ENCODE assay signal across 16 mouse cellular contexts in genomic region chr1:33975333-33975732, GRCm38 (mm10).
"Had no signal": no experiment of that assay in that cellular context is flagged by ENCODE, and none has a peak within 500 bp of the region (broad histone marks: within the 10 kb centered on the region; RNA-seq: fewer than 3 reads in every experiment).

No protein-coding gene starts in this region.

- H3K4me1 ChIP-seq: lung, embryonic 15.5 days; megakaryocyte, embryonic 14.5 days; midbrain, embryonic 13.5 days; midbrain, embryonic 15.5 days; stomach, embryonic 15.5 days had no signal

- H3K27ac ChIP-seq: lung, embryonic 15.5 days; macrophage; midbrain, embryonic 13.5 days; midbrain, embryonic 15.5 days; neural tube, embryonic 12.5 days; stomach, embryonic 15.5 days; stomach, postnatal 0 days had no signal

- DNase-seq: lung, postnatal 14 days; lung, postnatal 36 days; right cerebral cortex, postnatal 14 days; thymus, adult 2 months; thymus, postnatal 25 days; thymus, postnatal 4 days had no signal

- H3K27me3 ChIP-seq: lung, embryonic 15.5 days; midbrain, embryonic 13.5 days; midbrain, embryonic 15.5 days; neural tube, embryonic 12.5 days; stomach, embryonic 15.5 days had no signal

- H3K9me3 ChIP-seq: lung, embryonic 15.5 days; megakaryocyte, embryonic 14.5 days; midbrain, embryonic 13.5 days; midbrain, embryonic 15.5 days; neural tube, embryonic 12.5 days; stomach, embryonic 15.5 days had no signal

- H3K4me3 ChIP-seq: lung, embryonic 15.5 days; megakaryocyte, embryonic 14.5 days; midbrain, embryonic 13.5 days; midbrain, embryonic 15.5 days; neural tube, embryonic 12.5 days; stomach, embryonic 15.5 days had no signal

- H3K4me2 ChIP-seq: lung, embryonic 15.5 days; midbrain, embryonic 11.5 days; midbrain, embryonic 13.5 days; midbrain, embryonic 15.5 days; neural tube, embryonic 12.5 days; stomach, embryonic 15.5 days had no signal

- ATAC-seq: lung, postnatal 0 days; midbrain, embryonic 13.5 days; midbrain, embryonic 15.5 days had no signal

- H3K36me3 ChIP-seq: lung, embryonic 15.5 days; midbrain, embryonic 13.5 days; midbrain, embryonic 15.5 days; neural tube, embryonic 12.5 days; stomach, embryonic 15.5 days had no signal

- H3K9ac ChIP-seq: lung, embryonic 15.5 days; midbrain, embryonic 13.5 days; midbrain, embryonic 15.5 days; neural tube, embryonic 12.5 days; stomach, embryonic 15.5 days had no signal
